In genomic region chr1:83159603-83160002, GRCm38 (mm10) we compare ENCODE assay signal across 8 mouse cellular contexts. TPM values are rescaled to one million over a fixed set of nuclear protein-coding genes. Genes with fewer than 3 reads are reported as not detected.
A peak's percentile ranks its signal among the peaks of the same experiment; 100 is the strongest.
DNase-seq lines count a peak whose midpoint lies in the region; ATAC-seq lines count a peak whose summit lies in the region.

TSS of gene Daw1 (plus strand) at chr1:83159752.

- peak within 1 kb of the TSS; percentile 35; the same call in 1 of the 2 replicates for H3K9ac ChIP-seq in forebrain, embryonic 16.5 days (replicated peaks; ENCODE audit: low read depth, low read length)
- no peak within 1 kb of the TSS for H3K9ac ChIP-seq in hindbrain, embryonic 11.5 days (ENCODE audit: low read depth, low read length)
- peak within 1 kb of the TSS; percentile 71 for H3K9ac ChIP-seq in lung, embryonic 16.5 days (ENCODE audit: low read length)

- peak within 1 kb of the TSS; percentile 64 for H3K4me3 ChIP-seq in brown adipose tissue, adult 24 weeks (ENCODE audit: insufficient read depth, low read depth, low read length)
- peak within 1 kb of the TSS; percentile 48 for H3K4me3 ChIP-seq in forebrain, embryonic 16.5 days (replicated peaks; ENCODE audit: low read length)
- H3K4me3 ChIP-seq in hindbrain, embryonic 11.5 days (ENCODE audit: low read depth, low read length): peak within 1 kb of the TSS; percentile 47
- peak within 1 kb of the TSS; percentile 72 for H3K4me3 ChIP-seq in lung, embryonic 16.5 days (ENCODE audit: low read length)

- H3K4me1 ChIP-seq in brown adipose tissue, adult 24 weeks (ENCODE audit: control insufficient read depth, insufficient read depth, insufficient read length, low read length): no peaks in the 10 kb centered on the region
- H3K4me1 ChIP-seq in forebrain, embryonic 16.5 days (replicated peaks; ENCODE audit: control insufficient read depth, insufficient read depth, low read length): peaks cover 6% of the 10 kb centered on the region; the same call in 1 of the 2 replicates
- no peaks in the 10 kb centered on the region for H3K4me1 ChIP-seq in hindbrain, embryonic 11.5 days (replicated peaks; ENCODE audit: control insufficient read depth, insufficient read depth, low read length)
- H3K4me1 ChIP-seq in lung, embryonic 16.5 days (replicated peaks; ENCODE audit: control insufficient read depth, insufficient read depth, low read length): no peaks in the 10 kb centered on the region

- peak; percentile 87 for DNase-seq in R1 (ENCODE audit: low read depth, low spot score)
- peak; percentile 94 for DNase-seq in hindbrain, embryonic 11.5 days (ENCODE audit: low spot score)
- peak; percentile 39 for DNase-seq in layer of hippocampus, adult 9-11 months
- peak; percentile 93 for DNase-seq in retina, postnatal 1 day

- H3K27ac ChIP-seq in brown adipose tissue, adult 24 weeks (replicated peaks; ENCODE audit: low read depth, low read length): no peak within 1 kb of the TSS
- H3K27ac ChIP-seq in forebrain, embryonic 16.5 days (ENCODE audit: low read length): no peak within 1 kb of the TSS
- H3K27ac ChIP-seq in hindbrain, embryonic 11.5 days (ENCODE audit: low read depth, low read length): no peak within 1 kb of the TSS
- H3K27ac ChIP-seq in lung, embryonic 16.5 days (ENCODE audit: low read length): peak within 1 kb of the TSS; percentile 31; the same call in 1 of the 2 replicates

- H3K27me3 ChIP-seq in forebrain, embryonic 16.5 days (replicated peaks; ENCODE audit: control insufficient read depth, insufficient read depth, low read length): no peaks in the 10 kb centered on the region
- H3K27me3 ChIP-seq in hindbrain, embryonic 11.5 days (ENCODE audit: control insufficient read depth, insufficient read depth, low read length): no peaks in the 10 kb centered on the region
- H3K27me3 ChIP-seq in lung, embryonic 16.5 days (ENCODE audit: control insufficient read depth, insufficient read depth, low read depth, low read length): no peaks in the 10 kb centered on the region; the same call in 1 of the 2 replicates

- no peaks in the 10 kb centered on the region for H3K9me3 ChIP-seq in forebrain, embryonic 16.5 days (ENCODE audit: control insufficient read depth, low read length)
- H3K9me3 ChIP-seq in hindbrain, embryonic 11.5 days (ENCODE audit: control insufficient read depth, low read length): no peaks in the 10 kb centered on the region
- H3K9me3 ChIP-seq in lung, embryonic 16.5 days (ENCODE audit: control insufficient read depth, low read length): no peaks in the 10 kb centered on the region

- under 1% methylated on average over 16 of the region's 16 CpGs for WGBS in forebrain, embryonic 16.5 days
- WGBS in hindbrain, embryonic 11.5 days: 1% methylated on average over 16 of the region's 16 CpGs
- 1% methylated on average over 16 of the region's 16 CpGs for WGBS in lung, embryonic 16.5 days

- no peaks in the 10 kb centered on the region for H3K36me3 ChIP-seq in forebrain, embryonic 16.5 days (ENCODE audit: control insufficient read depth, insufficient read depth)
- H3K36me3 ChIP-seq in hindbrain, embryonic 11.5 days (ENCODE audit: control insufficient read depth, insufficient read depth, low read length): no peaks in the 10 kb centered on the region
- H3K36me3 ChIP-seq in lung, embryonic 16.5 days (ENCODE audit: control insufficient read depth, insufficient read depth, low read length): no peaks in the 10 kb centered on the region

- ATAC-seq in forebrain, embryonic 16.5 days: peak; percentile 99
- peak; percentile 97 for ATAC-seq in hindbrain, embryonic 11.5 days (ENCODE audit: low FRiP score)
- ATAC-seq in lung, embryonic 16.5 days (ENCODE audit: low read depth): peak; percentile 96
- ATAC-seq in erythroid progenitor cell, adult 5-6 weeks (replicated peaks; ENCODE audit: low FRiP score, poor library complexity, severe bottlenecking): no peak

- peak within 1 kb of the TSS; percentile 72 for H3K4me2 ChIP-seq in forebrain, embryonic 16.5 days (ENCODE audit: low read length)
- peak within 1 kb of the TSS; percentile 62 for H3K4me2 ChIP-seq in hindbrain, embryonic 11.5 days (replicated peaks; ENCODE audit: low read depth, low read length)
- H3K4me2 ChIP-seq in lung, embryonic 16.5 days (ENCODE audit: low read depth, low read length): peak within 1 kb of the TSS; percentile 86

RNA-seq across cellular contexts. Expression of gene Daw1, which starts in this region (rescaled TPM):
- polyA plus RNA-seq in brown adipose tissue, adult 24 weeks (2012; ENCODE audit: insufficient read depth, insufficient read length, missing spikeins): not detected in 2 replicates
- 0.82 and 0.89 TPM in 2 replicates for polyA plus RNA-seq in forebrain, embryonic 16.5 days (2015; fragmentation: Nextera tagmentation; extraction: Ambion mirVana)
- polyA plus RNA-seq in hindbrain, embryonic 11.5 days (2014; fragmentation: Nextera tagmentation; extraction: Ambion mirVana): 0.63 and 0.83 TPM in 2 replicates
- 1.3 and 1.7 TPM in 2 replicates for polyA plus RNA-seq in lung, embryonic 16.5 days (2015; fragmentation: Nextera tagmentation; extraction: Ambion mirVana)
- not detected in 2 replicates for total RNA-seq in erythroid progenitor cell, adult 5-6 weeks (2015; ENCODE audit: low replicate concordance)
- not detected in 2 replicates for total RNA-seq in erythroid progenitor cell, adult 5-6 weeks (2017; ENCODE audit: low replicate concordance)

Comparison
In these comparisons a context has a peak if more than half of its experiments do, and no peak if none do; other contexts are left out.
1. Peak in ATAC-seq, H3K4me3 ChIP-seq, H3K9ac ChIP-seq and H3K4me2 ChIP-seq in forebrain, embryonic 16.5 days; RNA of the gene not detected or under 1 TPM.
2. Peak in DNase-seq, ATAC-seq, H3K4me3 ChIP-seq and H3K4me2 ChIP-seq in hindbrain, embryonic 11.5 days; RNA of the gene not detected or under 1 TPM.
3. DNase-seq: peak in every context shown above with its lines; median percentile 94 in hindbrain, embryonic 11.5 days; 93 in retina, postnatal 1 day; 87 in R1; 39 in layer of hippocampus, adult 9-11 months.